Mouse (Mus musculus) heart, postnatal 0 days (tissue): ENCODE measurements around the gene Eya2.

ENCODE experiments used
- CTCF ChIP-seq: IDR thresholded peaks from 2 replicates; pipeline ENCODE4 v1.5.1; 2016; ENCODE audit warnings: antibody characterized with exemption, control low read depth, low read depth
- EP300 ChIP-seq: IDR thresholded peaks from 2 replicates; pipeline ENCODE4 v1.6.1; 2016; ENCODE audit warnings: antibody characterized with exemption, low read depth

DNA sequence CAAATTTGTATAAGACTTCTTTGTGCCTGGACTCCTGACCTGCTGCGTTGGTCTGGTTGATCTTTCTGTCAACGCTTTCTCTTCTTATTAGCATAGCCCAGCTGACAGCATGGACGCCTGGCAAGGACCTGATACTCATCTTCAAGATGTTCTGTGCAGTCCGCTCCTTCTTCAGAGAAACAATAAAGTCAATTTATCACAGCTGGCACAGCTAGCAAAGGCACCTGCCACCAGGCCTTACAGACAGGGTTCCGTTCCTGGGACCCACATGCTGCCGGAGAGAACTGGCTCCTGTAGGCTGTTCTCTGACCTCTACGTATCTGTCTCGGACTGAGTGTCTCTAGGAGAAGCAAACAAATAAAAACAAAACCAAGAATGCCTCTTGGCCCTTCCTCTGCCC is 11.8 kb upstream of the Eya2 start:
- TF ChIP-seq CTCF (no peak), EP300 (no peak)
